Mouse (Mus musculus) MEL (cell line): ENCODE measurements around the gene Lzts2. TPM values are rescaled to one million over a fixed set of nuclear protein-coding genes. Genes with fewer than 3 reads are reported as not detected.
A peak's percentile ranks its signal among the peaks of the same experiment; 100 is the strongest.

ENCODE experiments used
- DNase-seq: peaks from one replicate; pipeline ENCODE4 v3.0.0; 2011; ENCODE audit warnings: low read depth, low spot score
- H3K27ac ChIP-seq: 2 replicates; pipeline ENCODE4 v1.5.1; 2012; ENCODE audit warnings: low read depth, mild to moderate bottlenecking, control low read depth, low read length, moderate library complexity; ENCODE audit not compliant: control insufficient read depth
- H3K27me3 ChIP-seq, 2 experiments: fragments of 150-350 bp in 1 of 2; sonication (generic) in 1 of 2; 2 replicates each; pipeline ENCODE4 v1.6.1; 2012; ENCODE audit warnings: low read length in 2 of 2, mild to moderate bottlenecking in 2 of 2, improper control_type of control experiment in 1 of 2, moderate library complexity in 1 of 2; ENCODE audit not compliant: insufficient read depth in 2 of 2, control insufficient read depth in 1 of 2
- H3K36me3 ChIP-seq, 2 experiments: 2 replicates each; pipeline ENCODE4 v1.6.1; 2012 to 2014; ENCODE audit warnings: low read length in 2 of 2, improper control_type of control experiment in 1 of 2, inconsistent platforms in 1 of 2, mild to moderate bottlenecking in 1 of 2; ENCODE audit not compliant: insufficient read depth in 2 of 2, control insufficient read depth in 1 of 2
- H3K4me1 ChIP-seq, 2 experiments: fragments of 150-350 bp in 1 of 2; sonication (generic) in 1 of 2; 2 replicates each; pipeline ENCODE4 v1.6.1; 2012; ENCODE audit warnings: low read length in 2 of 2, improper control_type of control experiment in 1 of 2, mild to moderate bottlenecking in 1 of 2; ENCODE audit not compliant: insufficient read depth in 2 of 2, control insufficient read depth in 1 of 2
- H3K4me3 ChIP-seq, 2 experiments: fragments of 150-350 bp in 1 of 2; sonication (generic) in 1 of 2; 2 replicates each; pipeline ENCODE4 v1.5.1; 2012; ENCODE audit warnings: low read depth in 2 of 2, low read length in 2 of 2, mild to moderate bottlenecking in 2 of 2, moderate library complexity in 2 of 2, control low read depth in 1 of 2, improper control_type of control experiment in 1 of 2; ENCODE audit not compliant: control insufficient read depth in 1 of 2, insufficient read depth in 1 of 2
- H3K79me2 ChIP-seq: 2 replicates; pipeline ENCODE4 v1.6.1; 2012; ENCODE audit warnings: mild to moderate bottlenecking, low read length, moderate library complexity; ENCODE audit not compliant: control insufficient read depth, poor library complexity, insufficient read depth
- H3K9ac ChIP-seq: 2 replicates; pipeline ENCODE4 v1.6.1; 2012; ENCODE audit warnings: low read depth, mild to moderate bottlenecking, control low read depth, low read length, moderate library complexity; ENCODE audit not compliant: control insufficient read depth, poor library complexity, severe bottlenecking
- H3K9me3 ChIP-seq: fragments of 150-350 bp; sonication (generic); replicated peaks from 2 replicates; pipeline ENCODE4 v1.6.1; 2012; ENCODE audit warnings: mild to moderate bottlenecking, low read length, improper control_type of control experiment, moderate library complexity; ENCODE audit not compliant: insufficient read depth
- CTCF ChIP-seq, 3 experiments: IDR thresholded peaks in 2 of 3; conservative IDR thresholded peaks in 1 of 3; 2 replicates each; pipeline ENCODE4 v1.5.1; 2011 to 2012; ENCODE audit warnings: low read length in 3 of 3, low read depth in 2 of 3, mild to moderate bottlenecking in 2 of 3, improper control_type of control experiment in 1 of 3, inconsistent platforms in 1 of 3, mixed read lengths in 1 of 3, moderate library complexity in 1 of 3; ENCODE audit not compliant: control insufficient read depth in 1 of 3, insufficient read depth in 1 of 3, poor library complexity in 1 of 3, severe bottlenecking in 1 of 3
- ELF1 ChIP-seq: IDR thresholded peaks from 2 replicates; pipeline ENCODE4 v1.6.1; 2014; ENCODE audit warnings: low read depth, mild to moderate bottlenecking, inconsistent platforms, low read length, improper control_type of control experiment, moderate library complexity
- GABPA ChIP-seq: IDR thresholded peaks from 2 replicates; pipeline ENCODE4 v1.6.1; 2012; ENCODE audit warnings: low read depth, mild to moderate bottlenecking, inconsistent platforms, low read length, improper control_type of control experiment, moderate library complexity
- JUND ChIP-seq: IDR thresholded peaks from 2 replicates; pipeline ENCODE4 v1.6.1; 2011; ENCODE audit warnings: low read depth, mild to moderate bottlenecking, improper control_type of control experiment, low read length
- KAT2A ChIP-seq: conservative IDR thresholded peaks from 2 replicates; pipeline ENCODE4 v1.6.1; 2012; ENCODE audit warnings: low read depth, low read length, improper control_type of control experiment, inconsistent platforms
- MAFK ChIP-seq: IDR thresholded peaks from 2 replicates; pipeline ENCODE4 v1.6.1; 2011; ENCODE audit warnings: low read depth, mild to moderate bottlenecking, low read length, improper control_type of control experiment, borderline replicate concordance
- MAX ChIP-seq: IDR thresholded peaks from 2 replicates; pipeline ENCODE4 v1.6.1; 2011; ENCODE audit warnings: low read length, improper control_type of control experiment
- MAZ ChIP-seq: IDR thresholded peaks from 2 replicates; pipeline ENCODE4 v1.6.1; 2012; ENCODE audit warnings: low read depth, mild to moderate bottlenecking, inconsistent platforms, low read length, improper control_type of control experiment
- MEF2A ChIP-seq: IDR thresholded peaks from 2 replicates; pipeline ENCODE4 v1.6.1; 2014; ENCODE audit warnings: low read depth, mild to moderate bottlenecking, inconsistent platforms, low read length, improper control_type of control experiment; ENCODE audit not compliant: poor library complexity, insufficient replicate concordance, severe bottlenecking; ENCODE audit errors: extremely low read depth
- MXI1 ChIP-seq: IDR thresholded peaks from 2 replicates; pipeline ENCODE4 v1.6.1; 2011; ENCODE audit warnings: mild to moderate bottlenecking, low read depth, low read length, improper control_type of control experiment
- MYB ChIP-seq: IDR thresholded peaks from 2 replicates; pipeline ENCODE4 v1.6.1; 2011; ENCODE audit warnings: mild to moderate bottlenecking, low read depth, low read length, improper control_type of control experiment
- MYC ChIP-seq: IDR thresholded peaks from 2 replicates; pipeline ENCODE4 v1.6.1; 2011; ENCODE audit warnings: low read depth, mild to moderate bottlenecking, low read length, improper control_type of control experiment, moderate library complexity
- NELFE ChIP-seq: IDR thresholded peaks from 2 replicates; pipeline ENCODE4 v1.6.1; 2011; ENCODE audit warnings: low read depth, low read length, improper control_type of control experiment
- NRF1 ChIP-seq: IDR thresholded peaks from 2 replicates; pipeline ENCODE4 v1.6.1; 2014; ENCODE audit warnings: low read depth, mild to moderate bottlenecking, inconsistent platforms, low read length, improper control_type of control experiment, moderate library complexity; ENCODE audit not compliant: poor library complexity, insufficient read depth, severe bottlenecking
- POLR2A ChIP-seq, 2 experiments: IDR thresholded peaks; 2 replicates each; pipeline ENCODE4 v1.6.1; 2011 to 2012; ENCODE audit warnings: low read length in 2 of 2, mild to moderate bottlenecking in 2 of 2, control low read depth in 1 of 2, improper control_type of control experiment in 1 of 2, low read depth in 1 of 2, moderate library complexity in 1 of 2; ENCODE audit not compliant: control insufficient read depth in 1 of 2, insufficient read depth in 1 of 2, poor library complexity in 1 of 2
- POLR2AphosphoS2 ChIP-seq: IDR thresholded peaks from 2 replicates; pipeline ENCODE4 v1.6.1; 2011; ENCODE audit warnings: low read length, improper control_type of control experiment
- POLR2AphosphoS5 ChIP-seq: IDR thresholded peaks from 2 replicates; pipeline ENCODE4 v1.6.1; 2012; ENCODE audit warnings: low read depth, borderline replicate concordance, mild to moderate bottlenecking, inconsistent platforms, low read length, moderate library complexity, mixed read lengths
- RAD21 ChIP-seq: IDR thresholded peaks from 2 replicates; pipeline ENCODE4 v1.6.1; 2011; ENCODE audit warnings: mild to moderate bottlenecking, low read depth, low read length, improper control_type of control experiment
- RCOR1 ChIP-seq: IDR thresholded peaks from 2 replicates; pipeline ENCODE4 v1.6.1; 2012; ENCODE audit warnings: low read depth, mild to moderate bottlenecking, inconsistent platforms, low read length, improper control_type of control experiment
- SIN3A ChIP-seq: IDR thresholded peaks from 2 replicates; pipeline ENCODE4 v1.6.1; 2012; ENCODE audit warnings: low read length, improper control_type of control experiment, inconsistent platforms
- SMC3 ChIP-seq: IDR thresholded peaks from 2 replicates; pipeline ENCODE4 v1.6.1; 2011; ENCODE audit warnings: low read depth, low read length, improper control_type of control experiment
- TAL1 ChIP-seq: IDR thresholded peaks from 2 replicates; pipeline ENCODE4 v1.6.1; 2012; ENCODE audit warnings: mild to moderate bottlenecking, inconsistent platforms, low read length, moderate library complexity, mixed read lengths
- TBP ChIP-seq: IDR thresholded peaks from 2 replicates; pipeline ENCODE4 v1.8.0; 2011; ENCODE audit warnings: low read depth, low read length, improper control_type of control experiment
- TCF12 ChIP-seq: IDR thresholded peaks from 2 replicates; pipeline ENCODE4 v1.6.1; 2014; ENCODE audit warnings: low read depth, mild to moderate bottlenecking, inconsistent platforms, low read length, improper control_type of control experiment, moderate library complexity
- UBTF ChIP-seq: IDR thresholded peaks from 2 replicates; pipeline ENCODE4 v1.6.1; 2012; ENCODE audit warnings: low read depth, mild to moderate bottlenecking, inconsistent platforms, low read length, improper control_type of control experiment, moderate library complexity, borderline replicate concordance; ENCODE audit not compliant: insufficient read depth
- ZC3H11A ChIP-seq: IDR thresholded peaks from 2 replicates; pipeline ENCODE4 v1.6.1; 2012; ENCODE audit warnings: low read depth, mild to moderate bottlenecking, inconsistent platforms, low read length, improper control_type of control experiment
- ZMIZ1 ChIP-seq: IDR thresholded peaks from 2 replicates; pipeline ENCODE4 v1.6.1; 2012; ENCODE audit warnings: low read depth, mild to moderate bottlenecking, inconsistent platforms, low read length, improper control_type of control experiment, moderate library complexity
- ZNF384 ChIP-seq: IDR thresholded peaks from 2 replicates; pipeline ENCODE4 v1.6.1; 2012; ENCODE audit warnings: low read depth, mild to moderate bottlenecking, inconsistent platforms, low read length, improper control_type of control experiment
- polyA plus RNA-seq, 2 experiments: library from polyadenylated mRNA; stranded (reverse) in 1 of 2; unstranded in 1 of 2; fragments of >175 nt in 1 of 2; fragments of >200 nt in 1 of 2; gene quantifications; 2 replicates each; pipeline versions ENCODE4 v1.2.1 to v1.2.4; 2012; ENCODE audit warnings: low replicate concordance in 2 of 2, low read depth in 1 of 2; ENCODE audit not compliant: insufficient read length in 2 of 2, insufficient read depth in 1 of 2, missing spikeins in 1 of 2
- total RNA-seq: library from RNA; depleted of rRNA; stranded (reverse); fragments of 300-350 nt; gene quantifications from 2 replicates; pipeline ENCODE4 v1.2.3, GENCODE M21; 2012

The Lzts2 gene
- total and polyA plus RNA-seq, 3 experiments, result 4.0 to 13.1 TPM; not detected in 1

GRCm38 (mm10) chr19:45029571-45029970 lies 15.4 kb downstream of the Lzts2 start:
- no peak for TF ChIP-seq ZMIZ1
- no peak for TF ChIP-seq MEF2A
- no peak for TF ChIP-seq MYB
- TF ChIP-seq KAT2A, result no peak
- TF ChIP-seq POLR2AphosphoS2, result no peak
- TF ChIP-seq UBTF, result no peak
- TF ChIP-seq MAZ, result no peak
- TF ChIP-seq CTCF (IDR thresholded peaks at IDR 0.05 in 2 of 3, conservative IDR thresholded peaks at IDR 0.05 in 1 of 3; ENCODE audit: control insufficient read depth in 1 of 3, insufficient read depth in 1 of 3, low read depth in 2 of 3, low read length in 3 of 3, poor library complexity in 1 of 3, severe bottlenecking in 1 of 3), result no peak
- TF ChIP-seq JUND, result no peak
- no peak for TF ChIP-seq POLR2AphosphoS5
- no peak for TF ChIP-seq TCF12
- TF ChIP-seq ELF1, result no peak
- TF ChIP-seq RCOR1, result no peak
- TF ChIP-seq MAX, result no peak
- no peak for TF ChIP-seq NRF1
- TF ChIP-seq SIN3A, result no peak
- Histone ChIP-seq H3K27me3 (no peaks in the 10 kb centered on the region), H3K36me3 (peaks cover 0 to 10% of the 10 kb centered on the region in 2 experiments; a peak in 2 of 4 replicates), H3K4me3 (no peak overlapping the region), H3K4me1 (peaks cover 8 to 22% of the 10 kb centered on the region in 2 experiments), H3K27ac (no peak overlapping the region), H3K9me3 (no peaks in the 10 kb centered on the region), H3K9ac (no peak overlapping the region), H3K79me2 (no peaks in the 10 kb centered on the region)
- no peak for DNase-seq

- Histone ChIP-seq H3K79me2 (no peaks in the 10 kb centered on the region), H3K27ac (peak overlapping the region; percentile 25), H3K9ac (peak overlapping the region; percentile 66), H3K4me3 (peak overlapping the region; percentile 66 to 74), H3K36me3 (peaks cover 0 to 10% of the 10 kb centered on the region in 2 experiments; a peak in 2 of 4 replicates), H3K27me3 (no peaks in the 10 kb centered on the region), H3K9me3 (no peaks in the 10 kb centered on the region), H3K4me1 (peaks cover 8 to 22% of the 10 kb centered on the region in 2 experiments)
- DNase-seq, result peak; percentile 88
- TF ChIP-seq POLR2A (IDR thresholded peaks at IDR 0.05; ENCODE audit: control insufficient read depth in 1 of 2, insufficient read depth in 1 of 2, low read depth in 1 of 2, low read length in 2 of 2, poor library complexity in 1 of 2), result no peak
- 0 out of 2 replicates have a peak, but pooled peaks have one; percentile 11 for TF ChIP-seq TBP
- TF ChIP-seq NELFE, result no peak
- TF ChIP-seq MAZ, result 0 out of 2 replicates have a peak, but pooled peaks have one; percentile 19
- TF ChIP-seq MXI1, result peak; percentile 36; the same call in 1 of the 2 replicates
- 0 out of 2 replicates have a peak, but pooled peaks have one; percentile 38 for TF ChIP-seq MAX
- TF ChIP-seq POLR2AphosphoS2, result no peak
- no peak for TF ChIP-seq ELF1
- TF ChIP-seq ZNF384, result no peak
- peak; percentile 88 to 100 (median 89) for TF ChIP-seq CTCF (IDR thresholded peaks at IDR 0.05 in 2 of 3, conservative IDR thresholded peaks at IDR 0.05 in 1 of 3; ENCODE audit: control insufficient read depth in 1 of 3, insufficient read depth in 1 of 3, low read depth in 2 of 3, low read length in 3 of 3, poor library complexity in 1 of 3, severe bottlenecking in 1 of 3)
- TF ChIP-seq RCOR1, result 0 out of 2 replicates have a peak, but pooled peaks have one; percentile 9
- TF ChIP-seq TAL1, result no peak
- TF ChIP-seq JUND, result no peak
- no peak for TF ChIP-seq ZMIZ1
- peak; percentile 31 for TF ChIP-seq RAD21
- TF ChIP-seq MEF2A, result no peak
- peak; percentile 55; the same call in 1 of the 2 replicates for TF ChIP-seq SIN3A
- no peak for TF ChIP-seq GABPA
- no peak for TF ChIP-seq NRF1
- no peak for TF ChIP-seq MAFK
- TF ChIP-seq SMC3, result peak; percentile 69
- TF ChIP-seq MYC, result no peak
- 0 out of 2 replicates have a peak, but pooled peaks have one; percentile 4 for TF ChIP-seq ZC3H11A
Measured at GRCm38 (mm10) chr19:45030111-45030510, 15.9 kb downstream of the Lzts2 start.
